Mouse (Mus musculus) gastrocnemius, adult 8-10 months (tissue): ENCODE data around the gene Cfd. TPM values are rescaled to one million over a fixed set of nuclear protein-coding genes. Genes with fewer than 3 reads are reported as not detected.

Source experiments
- DNase-seq, 2 experiments: peaks; one replicate each; pipeline ENCODE4 v3.0.0; 2022; ENCODE audit warnings: low spot score in 2 of 2
- total RNA-seq, 4 experiments: library from RNA; stranded (reverse); gene quantifications; 2 replicates each; pipeline ENCODE4 v1.2.4; 2022

Gene Cfd
- total RNA-seq, 4 experiments from 2014 or later = 10.7 to 257 (median 39.5) TPM

GRCm38 (mm10) chr10:79886054-79886453 is 4.6 kb upstream of the Cfd start, which contains the start of gene Elane:
TSS of gene Elane (plus strand) at chr10:79886247.
- DNase-seq = no peak

GRCm38 (mm10) chr10:79886611-79887010 is 4.0 kb upstream of the Cfd start:
- no peak for DNase-seq

DNA sequence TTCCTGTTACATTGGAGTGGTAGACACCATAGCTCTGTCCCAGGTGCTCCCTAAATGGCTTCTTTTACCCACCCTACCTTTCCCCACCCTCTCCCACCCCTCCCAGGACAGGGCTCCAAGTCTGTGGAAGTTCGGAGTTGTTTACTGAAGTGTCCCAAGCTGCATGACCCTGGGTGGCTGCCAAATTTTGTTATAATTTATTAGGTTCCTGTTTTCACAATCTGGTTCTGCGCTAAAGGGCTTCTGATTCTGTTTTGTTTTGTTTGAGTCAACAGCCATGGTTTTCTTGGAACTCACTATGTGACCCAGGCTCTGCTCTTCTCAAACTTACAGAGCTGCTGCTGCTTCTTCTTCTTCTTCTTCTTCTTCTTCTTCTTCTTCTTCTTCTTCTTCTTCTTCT is 1.3 kb upstream of the Cfd start:
- DNase-seq = no peak

DNA sequence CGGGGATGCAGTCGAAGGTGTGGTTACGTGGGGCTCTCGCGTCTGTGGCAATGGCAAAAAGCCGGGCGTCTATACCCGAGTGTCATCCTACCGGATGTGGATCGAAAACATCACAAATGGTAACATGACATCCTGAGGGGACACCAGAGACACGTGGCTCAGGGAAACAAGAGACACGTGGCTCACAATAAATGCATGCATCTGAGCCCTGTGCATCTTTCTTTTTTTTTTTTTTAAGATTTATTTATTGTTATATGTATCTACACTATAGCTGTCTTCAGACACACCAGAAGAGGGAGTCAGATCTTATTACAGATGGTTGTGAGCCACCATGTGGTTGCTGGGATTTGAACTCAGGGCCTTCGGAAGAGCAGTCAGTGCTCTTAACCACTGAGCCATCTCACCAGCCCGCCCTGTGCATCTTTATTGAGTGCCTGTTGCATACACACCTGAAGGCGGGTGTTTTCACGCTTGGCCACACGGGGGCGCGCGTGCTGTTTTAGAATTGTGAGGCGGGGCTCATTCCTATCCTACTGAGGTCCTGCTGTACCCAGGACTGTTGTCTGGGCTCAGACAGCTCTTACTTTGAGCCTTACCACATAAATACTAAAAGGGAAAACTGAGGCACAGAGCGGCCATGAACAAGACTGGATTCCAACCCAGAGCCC is 1.9 kb downstream of the Cfd start:
- DNase-seq = peak; percentile 56 to 69

- no peak for DNase-seq
Observed at GRCm38 (mm10) chr10:79896306-79896705, 5.7 kb downstream of the Cfd start.

GRCm38 (mm10) chr10:79896814-79897213 is 6.2 kb downstream of the Cfd start:
- DNase-seq = no peak

DNA sequence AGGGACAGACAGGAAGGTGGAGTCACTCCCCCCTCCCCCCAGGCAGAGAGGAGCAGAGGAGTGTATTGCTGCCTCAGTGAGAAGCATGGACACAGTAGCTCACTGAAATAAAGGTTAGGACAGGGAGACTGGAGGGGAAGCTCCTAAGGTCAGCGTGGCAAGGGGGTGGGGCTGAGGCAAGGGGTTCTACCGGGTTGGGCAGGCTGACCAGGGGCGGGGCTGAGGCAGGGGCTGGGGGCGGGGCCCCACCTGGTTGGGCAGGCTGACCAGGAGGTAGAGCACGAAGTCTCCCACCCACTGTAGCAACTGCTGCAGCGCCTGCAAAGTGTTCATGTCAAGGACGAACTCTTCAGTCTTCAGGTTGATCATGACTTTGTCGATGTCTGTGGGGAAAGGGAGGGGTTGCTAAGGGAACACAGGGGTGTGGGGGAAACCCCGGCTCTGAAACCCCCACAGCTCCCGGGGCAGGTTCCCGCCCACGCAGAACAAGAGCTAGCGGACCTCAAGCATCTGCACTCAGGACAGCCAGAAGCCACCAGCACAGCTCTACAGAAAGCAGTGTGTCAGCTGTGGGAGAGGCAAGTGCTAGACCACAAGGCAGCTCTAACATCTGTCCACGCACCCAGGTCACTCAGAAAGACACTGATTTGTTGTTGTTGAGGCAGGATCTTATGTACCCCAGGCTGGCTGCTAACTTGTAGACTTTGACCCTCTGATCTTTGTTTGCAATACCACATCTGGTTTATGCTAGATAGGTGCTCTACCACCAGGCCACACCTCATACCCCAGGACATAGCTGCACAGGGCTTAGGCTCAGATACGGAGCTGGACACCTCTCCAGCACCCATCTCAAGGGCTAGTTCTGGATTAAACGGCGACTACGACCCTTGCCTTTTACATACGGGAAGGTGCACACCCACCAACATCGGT is 6.9 kb downstream of the Cfd start:
- no peak for DNase-seq

- no peak for DNase-seq
Observed at GRCm38 (mm10) chr10:79900951-79901410, 10.3 kb downstream of the Cfd start.

DNA sequence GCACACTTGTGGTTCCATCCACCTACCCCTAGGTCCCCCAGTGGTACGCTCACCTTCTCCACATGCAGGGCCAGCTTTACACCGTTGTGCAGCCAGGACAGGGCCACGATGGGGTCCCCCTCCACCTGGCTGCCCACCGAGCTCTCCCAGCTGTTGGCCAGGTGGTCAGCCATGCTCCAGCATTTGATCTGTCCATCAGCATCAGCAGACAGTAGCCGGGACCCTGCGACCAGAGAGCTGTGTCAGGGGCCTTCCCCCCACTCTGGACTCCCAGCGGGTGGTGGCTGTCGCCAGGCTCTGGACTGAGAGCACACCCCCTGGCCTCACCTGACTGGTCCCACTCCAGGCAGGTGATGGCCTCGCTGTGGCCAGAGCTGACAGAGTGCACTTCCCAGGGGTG is 16.1 kb downstream of the Cfd start:
- no peak for DNase-seq

DNA sequence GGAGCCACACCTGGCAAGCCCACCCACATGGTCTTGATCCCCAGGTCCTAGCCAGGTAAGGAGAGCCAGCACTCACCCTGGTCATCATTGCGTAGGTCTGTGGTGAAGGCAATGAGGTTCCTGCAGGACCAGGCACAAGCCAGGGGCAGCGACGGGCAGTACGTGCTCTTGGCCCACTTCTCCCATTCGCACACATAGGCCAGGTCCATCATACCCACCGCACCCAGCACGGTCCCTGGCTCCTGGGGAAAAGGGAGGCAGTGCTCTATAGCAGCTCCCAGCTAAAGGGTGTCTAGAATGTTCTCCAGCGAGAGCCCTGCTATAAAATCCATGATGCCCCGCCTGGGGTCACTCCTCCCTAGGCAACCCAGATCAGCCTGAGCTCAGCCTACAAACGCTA is 16.8 kb downstream of the Cfd start:
- no peak for DNase-seq

- peak; percentile 96 to 97 for DNase-seq
Observed at GRCm38 (mm10) chr10:79908167-79909091, 17.8 kb downstream of the Cfd start, which contains the start of gene Med16. TSS of gene Med16 (minus strand) at chr10:79908923.

DNA sequence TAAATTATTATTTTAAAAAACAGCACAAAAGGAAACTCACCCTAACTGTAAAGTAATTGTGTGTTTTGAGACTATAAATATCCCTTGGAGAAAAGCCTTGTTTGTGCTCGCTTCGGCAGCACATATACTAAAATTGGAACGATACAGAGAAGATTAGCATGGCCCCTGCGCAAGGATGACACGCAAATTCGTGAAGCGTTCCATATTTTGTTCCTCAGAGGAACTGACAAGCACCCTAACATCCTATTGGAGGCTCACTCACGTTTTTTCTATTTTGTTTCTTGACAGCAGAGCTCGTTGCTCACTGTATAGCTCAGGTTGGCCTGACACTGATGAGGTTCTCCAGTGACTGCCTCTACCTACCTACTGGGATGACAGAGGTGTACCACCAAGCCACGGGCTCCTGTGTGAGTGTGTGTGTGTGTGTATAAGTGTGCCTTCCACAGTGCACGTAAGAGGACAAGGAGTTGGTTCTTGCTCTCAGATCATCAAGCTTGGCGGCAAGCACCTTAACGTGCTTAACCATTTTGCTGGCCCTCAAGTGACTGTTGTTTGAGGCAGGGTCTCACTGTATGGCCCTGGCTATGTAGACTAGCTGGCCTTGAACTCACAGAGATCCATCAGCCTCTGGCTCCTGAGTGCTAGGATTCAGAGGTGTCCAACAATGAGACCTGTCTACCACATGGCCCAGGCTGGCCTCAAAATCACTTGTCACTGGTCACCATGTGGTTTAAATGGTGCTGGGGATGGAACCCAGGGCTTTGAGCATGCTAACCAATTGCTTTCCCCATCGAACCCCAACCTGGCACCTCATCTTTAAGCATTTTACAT is 18.7 kb downstream of the Cfd start:
- DNase-seq = no peak

GRCm38 (mm10) chr10:79910556-79910955 is 19.9 kb downstream of the Cfd start, which contains the start of gene Gm26602:
TSS of gene Gm26602 (plus strand) at chr10:79910856.
- DNase-seq = no peak

GRCm38 (mm10) chr10:79912412-79912811 is 21.8 kb downstream of the Cfd start:
- DNase-seq = no peak

GRCm38 (mm10) chr10:79914131-79914947 is 23.7 kb downstream of the Cfd start:
- no peak for DNase-seq

- DNase-seq = no peak
Observed at GRCm38 (mm10) chr10:79914948-79915596, 24.4 kb downstream of the Cfd start.

- DNase-seq = no peak
Observed at GRCm38 (mm10) chr10:79916081-79916480, 25.4 kb downstream of the Cfd start.

DNA sequence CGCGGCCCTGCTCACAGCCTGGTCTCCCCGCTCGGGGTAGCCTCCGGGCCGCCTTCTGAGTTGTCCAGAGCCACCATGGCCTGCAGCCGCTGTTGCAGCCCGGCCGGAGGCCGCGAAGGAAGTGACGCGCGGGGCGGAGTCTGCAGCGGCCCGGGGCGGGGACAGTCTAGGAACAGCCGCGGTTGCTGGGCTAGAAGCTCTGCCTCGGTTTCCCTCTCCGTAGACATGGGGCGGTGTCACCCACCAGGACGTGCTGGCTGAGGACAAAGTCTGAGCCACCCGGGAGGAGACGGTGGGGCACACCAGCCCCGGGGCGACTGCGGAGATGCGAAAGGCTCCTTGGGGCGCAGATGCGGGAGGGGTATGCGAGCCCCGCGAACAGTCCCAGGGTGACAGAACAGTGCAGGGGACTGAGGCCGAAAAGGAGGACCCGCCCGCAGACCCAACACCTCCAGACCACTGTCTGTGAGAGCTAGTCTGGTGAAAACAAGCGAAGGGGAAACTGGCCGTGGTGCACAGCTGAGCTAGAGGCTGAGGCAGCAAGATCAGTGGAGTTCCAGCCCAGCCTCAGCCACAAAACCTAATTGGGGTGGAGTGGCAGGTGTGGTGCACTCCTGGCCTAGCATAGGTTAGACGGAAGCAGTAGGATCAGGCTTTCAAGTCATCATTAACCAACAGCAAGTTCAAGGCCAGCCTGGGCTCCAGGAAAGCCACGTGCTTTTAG is 26.3 kb downstream of the Cfd start, which contains the start of gene Kiss1r:
TSS of gene Kiss1r (plus strand) at position 164 of the 724 bp plus-strand sequence.
- DNase-seq = peak; percentile 76 to 77
